Mouse (Mus musculus) lung, postnatal 36 days (tissue): ENCODE results near the gene Ecm1.

ENCODE experiments used
- DNase-seq: peaks from one replicate; pipeline ENCODE4 v3.0.0; 2022; ENCODE audit warnings: mixed read lengths

Gene Ecm1

DNA sequence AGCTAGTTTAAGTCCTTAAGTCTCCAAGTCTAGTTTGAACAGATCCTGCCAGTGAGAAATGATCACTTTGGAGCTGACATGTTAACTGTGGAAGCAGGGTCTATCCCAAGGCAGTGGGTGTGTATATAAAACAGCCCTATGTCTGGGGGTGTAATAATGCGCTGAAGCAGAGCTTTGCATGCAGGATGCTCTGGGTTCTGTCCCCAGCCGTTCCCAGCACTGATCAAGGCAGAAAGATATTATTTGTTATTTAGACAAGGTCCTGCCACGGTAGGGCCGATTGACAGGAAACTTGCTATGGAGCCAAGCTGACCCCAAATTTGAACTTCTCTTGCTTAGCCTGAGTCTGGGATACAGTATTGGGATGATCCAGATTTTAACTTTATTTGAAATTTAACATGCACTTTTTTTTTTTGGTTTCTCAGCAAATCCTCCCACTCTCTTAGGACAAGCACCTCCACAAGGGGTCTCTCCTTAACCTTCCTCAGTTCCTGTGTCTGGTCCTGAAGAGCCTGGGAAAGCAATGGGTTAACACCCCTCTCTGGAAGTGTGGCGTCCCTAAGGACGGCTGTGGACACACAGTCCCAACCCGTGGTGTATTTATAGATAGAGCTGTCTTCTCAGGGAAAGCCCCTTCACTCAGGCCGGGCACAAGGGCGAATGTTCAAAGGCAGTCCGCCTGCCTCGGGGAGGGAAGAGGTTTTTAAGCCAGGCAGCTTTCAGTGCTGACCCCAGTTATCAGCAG is 50.0 kb downstream of the Ecm1 start:
- DNase-seq, result no peak

DNA sequence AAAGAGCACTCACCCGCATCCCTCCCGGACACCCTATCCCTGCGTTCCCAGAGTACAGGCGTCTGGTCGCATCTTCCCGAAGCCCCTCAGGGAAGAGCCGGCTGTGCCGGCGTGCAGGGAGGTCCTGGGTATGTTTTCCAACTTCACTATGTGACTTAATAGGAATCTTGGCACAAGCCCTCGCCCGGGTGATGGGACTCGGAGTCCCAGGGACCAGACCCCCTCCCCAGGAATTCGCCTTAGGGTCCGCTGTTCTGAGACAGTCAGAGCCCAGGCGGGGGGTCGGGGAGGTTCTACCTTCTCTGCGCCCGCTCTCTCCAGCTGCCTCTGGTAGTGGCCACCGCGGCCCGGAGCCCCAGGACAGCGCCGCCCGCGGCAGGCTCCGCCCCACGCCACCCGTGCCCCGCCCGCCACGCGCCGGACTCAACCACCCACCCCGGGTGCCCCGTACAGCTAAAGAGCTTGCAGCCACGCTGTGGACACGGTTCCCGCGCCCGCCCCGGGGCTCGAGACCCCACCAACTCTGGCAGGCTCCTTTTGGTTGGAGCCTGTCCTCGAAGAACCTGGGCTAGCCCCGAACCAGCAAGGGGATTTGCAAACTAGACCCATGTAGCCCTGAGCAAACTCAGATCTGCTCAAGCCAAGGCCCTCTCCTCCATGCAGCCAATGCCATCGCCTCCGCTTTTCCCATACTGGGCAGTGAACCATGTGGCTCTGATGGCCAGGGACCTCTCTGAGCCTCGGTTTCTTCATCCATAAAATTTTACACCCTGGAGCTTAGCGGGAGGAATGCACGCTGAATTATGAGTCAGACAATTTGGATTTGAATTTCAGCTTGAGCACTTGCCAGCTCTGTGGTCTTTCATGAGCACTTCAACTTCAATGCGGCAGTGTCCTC is 51.6 kb downstream of the Ecm1 start, which contains the start of gene Adamtsl4:
TSS of gene Adamtsl4 (minus strand) at position 394 of the 898 bp plus-strand sequence.
- peak; percentile 88 for DNase-seq

- no peak for DNase-seq
Observed at GRCm38 (mm10) chr3:95687168-95687523, 52.2 kb downstream of the Ecm1 start.

DNA sequence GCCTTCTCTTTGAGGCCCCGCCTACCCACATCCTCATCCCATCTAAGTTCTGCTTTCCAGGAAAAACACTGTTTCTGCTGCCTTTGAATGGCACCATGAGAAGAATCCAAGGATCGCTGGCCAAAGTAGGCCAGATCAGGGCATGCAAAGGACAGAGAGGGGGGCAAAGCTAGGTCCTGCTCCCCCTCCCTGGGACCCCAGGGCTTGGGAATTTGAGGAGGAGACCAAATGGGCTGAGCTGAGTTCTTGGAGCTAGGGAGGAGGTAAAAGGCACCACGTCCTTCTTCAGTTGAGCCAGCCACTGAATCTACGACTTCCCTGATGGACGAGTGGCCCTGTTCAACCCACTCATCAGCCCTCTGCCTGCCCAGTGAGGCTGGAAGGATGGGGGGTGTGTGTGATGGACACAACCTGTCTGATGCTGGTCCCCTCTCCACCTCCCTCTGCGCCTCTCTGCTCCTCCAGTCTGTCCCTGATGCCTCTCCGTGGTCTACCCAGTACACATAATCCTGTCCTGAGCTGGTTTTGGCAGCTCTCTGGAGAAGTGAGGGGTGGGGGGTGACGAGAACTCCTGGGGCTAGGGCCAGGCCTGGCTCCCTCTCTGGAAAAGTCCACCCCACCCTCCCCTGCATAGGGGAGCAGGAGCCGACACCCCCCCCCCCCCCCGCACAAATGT is 52.7 kb downstream of the Ecm1 start:
- DNase-seq, result no peak

DNA sequence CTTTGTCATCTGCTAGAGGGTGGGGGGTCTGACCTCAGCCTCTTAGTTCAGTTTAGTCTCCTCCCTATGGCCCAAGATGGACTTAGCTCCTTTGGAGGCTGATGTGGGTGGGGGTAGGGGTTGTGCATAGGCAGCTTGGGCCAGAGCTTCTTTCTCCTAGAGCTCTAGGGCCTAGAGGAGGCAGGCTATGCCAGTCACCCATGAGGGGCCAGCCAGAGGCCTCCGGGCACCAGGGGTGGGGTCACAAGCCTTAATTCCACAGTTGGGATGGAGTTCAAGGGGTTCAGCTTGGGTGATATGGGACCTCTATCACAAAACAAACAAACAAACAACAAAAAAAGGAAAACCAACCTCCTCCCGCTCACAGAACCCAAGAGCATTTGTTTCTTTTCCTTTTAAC is 53.7 kb downstream of the Ecm1 start:
- no peak for DNase-seq

DNA sequence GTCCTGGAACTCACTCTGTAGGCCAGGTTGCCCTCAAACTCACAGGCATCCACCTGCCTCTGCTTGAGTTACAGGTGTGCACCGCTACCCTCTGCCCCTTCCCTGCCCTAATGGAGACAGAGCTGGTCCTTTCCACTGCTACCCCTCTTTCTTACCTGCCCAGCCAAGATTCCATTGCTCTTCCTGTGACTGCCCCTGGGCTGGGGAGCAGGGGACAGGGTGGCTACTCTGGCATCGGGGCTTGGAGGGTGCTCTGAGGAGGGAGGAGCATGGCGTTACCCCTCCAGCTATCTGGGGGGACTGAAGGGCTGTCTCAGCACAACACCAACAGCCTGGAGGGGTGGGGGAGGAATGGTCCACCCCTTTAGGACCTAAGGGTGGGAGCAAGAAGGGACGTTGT is 54.1 kb downstream of the Ecm1 start:
- DNase-seq, result no peak

- DNase-seq, result no peak
Observed at GRCm38 (mm10) chr3:95684846-95685245, 54.5 kb downstream of the Ecm1 start.
